37 mouse cellular contexts compared by ENCODE assay signal in genomic region chr2:80311350-80311749, GRCm38 (mm10). TPM values are rescaled to one million over a fixed set of nuclear protein-coding genes. Genes with fewer than 3 reads are reported as not detected.
A peak's percentile ranks its signal among the peaks of the same experiment; 100 is the strongest.
DNase-seq lines count a peak whose midpoint lies in the region; ATAC-seq and TF ChIP-seq lines count a peak whose summit lies in the region.
"Had no signal": no experiment of that assay in that cellular context is flagged by ENCODE, and none has a peak within 500 bp of the region (broad histone marks: within the 10 kb centered on the region; RNA-seq: fewer than 3 reads in every experiment).

No protein-coding gene starts in this region.

- 0 out of 4 replicates have a peak, but pooled peaks of 1 of the 2 experiments have one; percentile 26 for TF ChIP-seq POLR2A in MEL (IDR thresholded peaks at IDR 0.05; ENCODE audit: control insufficient read depth in 1 of 2, insufficient read depth in 1 of 2, low read depth in 1 of 2, low read length in 2 of 2, poor library complexity in 1 of 2)
- no peak for TF ChIP-seq POLR2A in heart, adult 2 months (IDR thresholded peaks at IDR 0.05; ENCODE audit: insufficient read depth, low read depth, low read length)

- TF ChIP-seq EP300 in liver, postnatal 0 days (IDR thresholded peaks at IDR 0.05; ENCODE audit: low read depth): 0 out of 2 replicates have a peak, but pooled peaks have one; percentile 11
- peak in 1 of 2 experiments; percentile 45; a peak in 3 of 4 replicates for TF ChIP-seq EP300 in MEL (IDR thresholded peaks at IDR 0.05; ENCODE audit: low read depth in 1 of 2, low read length in 2 of 2)
- TF ChIP-seq EP300 in heart, adult 2 months (IDR thresholded peaks at IDR 0.05; ENCODE audit: insufficient read depth, low read depth, low read length): no peak

- no peak overlapping the region for H3K9ac ChIP-seq in liver, postnatal 0 days (replicated peaks)
- peak overlapping the region; percentile 20; the same call in 1 of the 2 replicates for H3K9ac ChIP-seq in MEL (ENCODE audit: control insufficient read depth, low read depth, low read length, poor library complexity, severe bottlenecking)
- H3K9ac ChIP-seq in heart, adult 2 months (ENCODE audit: low read depth, low read length): no peak overlapping the region
- H3K9ac ChIP-seq: embryonic facial prominence, embryonic 12.5 days; embryonic facial prominence, embryonic 15.5 days; forebrain, postnatal 0 days; heart, embryonic 12.5 days; heart, embryonic 15.5 days; hindbrain, embryonic 13.5 days had no signal

- H3K79me2 ChIP-seq in MEL (ENCODE audit: control insufficient read depth, insufficient read depth, low read length, poor library complexity): peaks cover 6% of the 10 kb centered on the region
- no peaks in the 10 kb centered on the region for H3K79me2 ChIP-seq in heart, adult 2 months (replicated peaks; ENCODE audit: control insufficient read depth, insufficient read depth, low read length)

- intact Hi-C loops in heart, adult 2 months (cut with DNase I): no loop called here

- peaks cover 3% of the 10 kb centered on the region; the same call in 1 of the 2 replicates for H3K4me1 ChIP-seq in liver, postnatal 0 days (ENCODE audit: insufficient read depth)
- H3K4me1 ChIP-seq in MEL (ENCODE audit: control insufficient read depth in 1 of 2, insufficient read depth in 2 of 2, low read length in 2 of 2): peaks cover 14 to 20% of the 10 kb centered on the region in 2 experiments
- no peaks in the 10 kb centered on the region; the same call in 1 of the 2 replicates for H3K4me1 ChIP-seq in heart, adult 2 months (ENCODE audit: control insufficient read depth, insufficient read depth, low read length)
- H3K4me1 ChIP-seq in forebrain, embryonic 10.5 days: peaks cover 10% of the 10 kb centered on the region

- no peak for TF ChIP-seq RAD21 in MEL (IDR thresholded peaks at IDR 0.05; ENCODE audit: low read depth, low read length)

- no peaks in the 10 kb centered on the region for H3K36me3 ChIP-seq in liver, postnatal 0 days (replicated peaks; ENCODE audit: insufficient read depth, low read length)
- peaks cover 0 to 35% of the 10 kb centered on the region in 2 experiments; a peak in 2 of 4 replicates for H3K36me3 ChIP-seq in MEL (ENCODE audit: control insufficient read depth in 1 of 2, insufficient read depth in 2 of 2, low read length in 2 of 2)
- H3K36me3 ChIP-seq in heart, adult 2 months (ENCODE audit: control insufficient read depth, insufficient read depth, low read length): no peaks in the 10 kb centered on the region
- H3K36me3 ChIP-seq in forebrain, embryonic 10.5 days (replicated peaks): no peaks in the 10 kb centered on the region
- H3K36me3 ChIP-seq: embryonic facial prominence, embryonic 12.5 days; embryonic facial prominence, embryonic 15.5 days; heart, embryonic 12.5 days; heart, embryonic 15.5 days; hindbrain, embryonic 10.5 days; hindbrain, embryonic 13.5 days had no signal

- H3K9me3 ChIP-seq in liver, postnatal 0 days (ENCODE audit: low read length): no peaks in the 10 kb centered on the region
- H3K9me3 ChIP-seq in MEL (replicated peaks; ENCODE audit: insufficient read depth, low read length): no peaks in the 10 kb centered on the region
- H3K9me3 ChIP-seq in forebrain, embryonic 10.5 days: no peaks in the 10 kb centered on the region
- H3K9me3 ChIP-seq: embryonic facial prominence, embryonic 12.5 days; embryonic facial prominence, embryonic 15.5 days; heart, embryonic 12.5 days; heart, embryonic 15.5 days; hindbrain, embryonic 10.5 days; hindbrain, embryonic 13.5 days had no signal

- H3K4me2 ChIP-seq in liver, postnatal 0 days (ENCODE audit: low read depth, low read length): no peak overlapping the region
- H3K4me2 ChIP-seq: embryonic facial prominence, embryonic 12.5 days; embryonic facial prominence, embryonic 15.5 days; heart, embryonic 12.5 days; heart, embryonic 15.5 days; hindbrain, embryonic 13.5 days had no signal

- 58% methylated on average over 4 of the region's 4 CpGs for WGBS in liver, postnatal 0 days (ENCODE audit: insufficient replicate concordance)
- 66% methylated on average over 4 of the region's 4 CpGs for WGBS in heart, adult 2 months
- WGBS in forebrain, embryonic 10.5 days: 57% methylated on average over 4 of the region's 4 CpGs

- H3K4me3 ChIP-seq in liver, postnatal 0 days (ENCODE audit: low read depth, low read length): no peak overlapping the region
- peak overlapping the region in 1 of 2 experiments; percentile 12; a peak in 2 of 4 replicates for H3K4me3 ChIP-seq in MEL (ENCODE audit: control insufficient read depth in 1 of 2, insufficient read depth in 1 of 2, low read depth in 2 of 2, low read length in 2 of 2)
- H3K4me3 ChIP-seq in heart, adult 2 months: no peak overlapping the region
- no peak overlapping the region for H3K4me3 ChIP-seq in forebrain, embryonic 10.5 days
- H3K4me3 ChIP-seq: embryonic facial prominence, embryonic 12.5 days; embryonic facial prominence, embryonic 15.5 days; erythroblast, embryonic 14.5 days; gastrocnemius, adult 2 months; heart, embryonic 12.5 days; heart, embryonic 15.5 days; hindbrain, embryonic 10.5 days; hindbrain, embryonic 13.5 days had no signal

- no peak; the same call in 1 of the 2 replicates for ATAC-seq in liver, postnatal 0 days
- peak; percentile 67 for ATAC-seq in erythroid progenitor cell, adult 5-6 weeks (replicated peaks; ENCODE audit: low FRiP score, poor library complexity, severe bottlenecking)
- ATAC-seq: forebrain, embryonic 14.5 days; forebrain, postnatal 0 days; hindbrain, postnatal 0 days; inflammation-experienced regulatory T-cells, adult 6 months; Patski had no signal

- H3K27ac ChIP-seq in liver, postnatal 0 days (ENCODE audit: low read depth): no peak overlapping the region
- H3K27ac ChIP-seq in MEL (ENCODE audit: control insufficient read depth, low read depth, low read length): peak overlapping the region; percentile 39
- no peak overlapping the region for H3K27ac ChIP-seq in heart, adult 2 months
- H3K27ac ChIP-seq in forebrain, embryonic 10.5 days: no peak overlapping the region
- H3K27ac ChIP-seq: embryonic facial prominence, embryonic 12.5 days; embryonic facial prominence, embryonic 15.5 days; gastrocnemius, adult 2 months; heart, embryonic 15.5 days; hindbrain, embryonic 10.5 days; hindbrain, embryonic 13.5 days; hindbrain, postnatal 0 days had no signal

- H3K27me3 ChIP-seq in liver, postnatal 0 days (ENCODE audit: insufficient read depth, low read length): no peaks in the 10 kb centered on the region
- no peaks in the 10 kb centered on the region for H3K27me3 ChIP-seq in MEL (ENCODE audit: control insufficient read depth in 1 of 2, insufficient read depth in 2 of 2, low read length in 2 of 2)
- no peaks in the 10 kb centered on the region for H3K27me3 ChIP-seq in heart, adult 2 months (ENCODE audit: control insufficient read depth, insufficient read depth, low read length)
- no peaks in the 10 kb centered on the region for H3K27me3 ChIP-seq in forebrain, embryonic 10.5 days (ENCODE audit: poor library complexity, severe bottlenecking)
- H3K27me3 ChIP-seq: embryonic facial prominence, embryonic 12.5 days; embryonic facial prominence, embryonic 15.5 days; heart, embryonic 12.5 days; heart, embryonic 15.5 days; hindbrain, embryonic 13.5 days; Patski had no signal

- TF ChIP-seq CTCF in liver, postnatal 0 days (IDR thresholded peaks at IDR 0.05; ENCODE audit: low read depth): no peak
- no peak for TF ChIP-seq CTCF in MEL (IDR thresholded peaks at IDR 0.05 in 2 of 3, conservative IDR thresholded peaks at IDR 0.05 in 1 of 3; ENCODE audit: control insufficient read depth in 1 of 3, insufficient read depth in 1 of 3, low read depth in 2 of 3, low read length in 3 of 3, poor library complexity in 1 of 3, severe bottlenecking in 1 of 3)
- TF ChIP-seq CTCF in heart, adult 2 months (IDR thresholded peaks at IDR 0.05): no peak

- no peak for DNase-seq in liver, postnatal 0 days
- DNase-seq in liver (no peak), MEL (ENCODE audit: low read depth, low spot score) (peak; percentile 75)
- DNase-seq in spleen, postnatal 10 days (ENCODE audit: low spot score in 2 of 2): peak; percentile 21 to 58
- no peak for DNase-seq in heart, adult 2 months
- no peak for DNase-seq in thymus, postnatal 4 days
- DNase-seq in forebrain, embryonic 10.5 days (ENCODE audit: extremely low spot score, low spot score): no peak
- DNase-seq: adrenal gland, postnatal 10 days; adrenal gland, postnatal 36 days; cerebellum, adult 2 months; cerebellum, adult 9-11 months; cerebellum, postnatal 25 days; forebrain, postnatal 0 days; gastrocnemius, adult 2 months; gastrocnemius, postnatal 14 days; heart, adult 11 months; heart, postnatal 10 days; heart, postnatal 36 days had no signal

TF ChIP-seq in MEL, 35 proteins besides CTCF, POLR2A, EP300 and RAD21 (continues in another document):
- TF ChIP-seq POLR2AphosphoS5 (IDR thresholded peaks at IDR 0.05; ENCODE audit: borderline replicate concordance, low read depth, low read length) (no peak), UBTF (IDR thresholded peaks at IDR 0.05; ENCODE audit: borderline replicate concordance, insufficient read depth, low read depth, low read length) (no peak), NRF1 (IDR thresholded peaks at IDR 0.05; ENCODE audit: insufficient read depth, low read depth, low read length, poor library complexity, severe bottlenecking) (no peak), ELF1 (IDR thresholded peaks at IDR 0.05; ENCODE audit: low read depth, low read length) (no peak), GABPA (IDR thresholded peaks at IDR 0.05; ENCODE audit: low read depth, low read length) (no peak)

RNA-seq across cellular contexts. Expression of gene Dnajc10, which starts 3.9 kb away (rescaled TPM):
- polyA plus RNA-seq in liver, postnatal 0 days (2015; fragmentation: Nextera tagmentation; extraction: Ambion mirVana): 12.3 and 15.0 TPM in 2 replicates
- 53.9 and 65.4 TPM in 2 replicates for total RNA-seq in MEL (2012; rRNA removed)
- 10 to 100 TPM; 35.9 to 51.8 TPM for polyA plus RNA-seq in MEL (2012; ENCODE audit: insufficient read depth in 1 of 2, insufficient read length in 2 of 2, low read depth in 1 of 2, low replicate concordance in 2 of 2, missing spikeins in 1 of 2)
- total RNA-seq in erythroid progenitor cell, adult 5-6 weeks (2015; ENCODE audit: low replicate concordance): 64.9 and 93.9 TPM in 2 replicates
- 117 and 134 TPM in 2 replicates for total RNA-seq in erythroid progenitor cell, adult 5-6 weeks (2017; ENCODE audit: low replicate concordance)
- 10 to 100 TPM; 32.6 to 33.9 TPM for total RNA-seq in heart, adult 2 months (2021)
- polyA plus RNA-seq in heart, adult 2 months (2012; rRNA removed): 12.9 and 23.5 TPM in 2 replicates
- 83.5 and 86.5 TPM in 2 replicates for polyA plus RNA-seq in forebrain, embryonic 10.5 days (2016; fragmentation: Nextera tagmentation; extraction: Ambion mirVana)

RNA-seq across cellular contexts. Expression of gene Prdx6b, which starts 19.1 kb away (rescaled TPM):
- polyA plus RNA-seq in liver, postnatal 0 days (2015; fragmentation: Nextera tagmentation; extraction: Ambion mirVana): not detected in 2 replicates
- total RNA-seq in MEL (2012; rRNA removed): not detected in 2 replicates
- not detected for polyA plus RNA-seq in MEL (2012; ENCODE audit: insufficient read depth in 1 of 2, insufficient read length in 2 of 2, low read depth in 1 of 2, low replicate concordance in 2 of 2, missing spikeins in 1 of 2)
- total RNA-seq in erythroid progenitor cell, adult 5-6 weeks (2015; ENCODE audit: low replicate concordance): not detected in 2 replicates
- not detected in 2 replicates for total RNA-seq in erythroid progenitor cell, adult 5-6 weeks (2017; ENCODE audit: low replicate concordance)
- not detected for total RNA-seq in heart, adult 2 months (2021)
- 0.06 TPM in 1 of 2 replicates, not detected in the other for polyA plus RNA-seq in heart, adult 2 months (2012; rRNA removed)
- not detected in 2 replicates for polyA plus RNA-seq in forebrain, embryonic 10.5 days (2016; fragmentation: Nextera tagmentation; extraction: Ambion mirVana)
- total RNA-seq: adrenal gland, adult 18-20 months; adrenal gland, postnatal 10 days; adrenal gland, postnatal 36 days; common myeloid progenitor, adult 5-6 weeks; ES-E14; forebrain, postnatal 0 days; gastrocnemius, adult 2 months; gastrocnemius, postnatal 14 days; gastrocnemius, postnatal 4 days; heart, postnatal 10 days; heart, postnatal 36 days; hindbrain, postnatal 0 days had no signal
- polyA plus RNA-seq: brain, embryonic 14.5 days; cerebellum, adult 2 months; embryonic facial prominence, embryonic 12.5 days; embryonic facial prominence, embryonic 15.5 days; forebrain, embryonic 11.5 days; forebrain, embryonic 14.5 days; forebrain, postnatal 0 days; frontal cortex, adult 2 months; heart, embryonic 12.5 days; heart, embryonic 15.5 days; hindbrain, embryonic 10.5 days; hindbrain, embryonic 13.5 days; hindbrain, postnatal 0 days had no signal

Comparison
In these comparisons a context has a peak if more than half of its experiments do, and no peak if none do; other contexts are left out.
1. DNase-seq: peak in MEL (single experiment) and spleen, postnatal 10 days (2 of 2); none in liver, postnatal 0 days (single experiment), liver (single experiment), heart, adult 2 months (0 of 2), thymus, postnatal 4 days (single experiment) and forebrain, embryonic 10.5 days (single experiment).